Mouse (Mus musculus): ENCODE results near the gene Acvr2a. TPM values are rescaled to one million over a fixed set of nuclear protein-coding genes. Genes with fewer than 3 reads are reported as not detected.
"Not testable (repeated sequence)": the region's sequence is repeated elsewhere in the genome, so short reads cannot be mapped to it uniquely, and the experiment has no call there.

Gene Acvr2a
- polyA plus RNA-seq, 1 experiment from 2014 or later: 12.9 TPM

DNA sequence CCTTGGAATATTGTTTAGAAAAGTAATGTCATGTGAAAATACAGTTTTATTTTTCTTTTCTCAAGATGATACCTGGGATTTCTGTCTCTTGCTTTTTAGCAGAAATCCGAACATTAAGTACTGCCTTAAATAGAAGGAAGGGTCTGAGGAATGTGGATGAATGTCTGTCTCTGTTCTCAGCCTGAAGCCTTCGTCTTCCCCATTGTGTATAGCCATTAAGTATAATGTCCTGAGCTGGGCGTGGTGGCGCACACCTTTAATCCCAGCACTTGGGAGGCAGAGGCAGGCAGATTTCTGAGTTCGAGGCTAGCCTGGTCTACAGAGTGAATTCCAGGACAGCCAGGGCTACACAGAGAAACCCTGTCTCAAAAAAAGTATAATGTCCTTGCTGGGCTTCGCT lies 51.7 kb downstream of the Acvr2a start:
- WGBS: 91% methylated on average over 6 of the region's 6 CpGs
- H3K4me1 ChIP-seq (ENCODE audit: insufficient read depth, low read length); ATAC-seq (ENCODE audit: low FRiP score, low TSS enrichment); H3K9me3 ChIP-seq (ENCODE audit: low read length); H3K27ac ChIP-seq (ENCODE audit: low read length); H3K36me3 ChIP-seq (ENCODE audit: insufficient read depth, low read length); H3K9ac ChIP-seq (replicated peaks; ENCODE audit: low read length); H3K4me2 ChIP-seq (replicated peaks; ENCODE audit: low read depth, low read length); H3K4me3 ChIP-seq (ENCODE audit: low read length); H3K27me3 ChIP-seq (ENCODE audit: insufficient read depth, low read length): not testable (repeated sequence)

- no peaks in the 10 kb centered on the region for H3K27me3 ChIP-seq (ENCODE audit: insufficient read depth, low read length)
- H3K4me3 ChIP-seq (ENCODE audit: low read length): no peak overlapping the region
- 81% methylated on average over 5 of the region's 5 CpGs for WGBS
- H3K27ac ChIP-seq (ENCODE audit: low read length): no peak overlapping the region
- H3K9me3 ChIP-seq (ENCODE audit: low read length): no peaks in the 10 kb centered on the region
- ATAC-seq (ENCODE audit: low FRiP score, low TSS enrichment): no peak
- H3K9ac ChIP-seq (replicated peaks; ENCODE audit: low read length): no peak overlapping the region
- 0 out of 2 replicates have a peak, but pooled peaks cover 2% of the 10 kb centered on the region for H3K4me1 ChIP-seq (ENCODE audit: insufficient read depth, low read length)
- H3K4me2 ChIP-seq (replicated peaks; ENCODE audit: low read depth, low read length): no peak overlapping the region
- H3K36me3 ChIP-seq (ENCODE audit: insufficient read depth, low read length): no peaks in the 10 kb centered on the region
Observed at GRCm38 (mm10) chr2:48868199-48868913, 54.4 kb downstream of the Acvr2a start.

GRCm38 (mm10) chr2:48885945-48886344 lies 72.0 kb downstream of the Acvr2a start:
- Histone ChIP-seq H3K4me1 (ENCODE audit: insufficient read depth, low read length) (0 out of 2 replicates have a peak, but pooled peaks cover 4% of the 10 kb centered on the region), H3K36me3 (ENCODE audit: insufficient read depth, low read length) (no peaks in the 10 kb centered on the region), H3K9me3 (ENCODE audit: low read length) (no peaks in the 10 kb centered on the region), H3K27me3 (ENCODE audit: insufficient read depth, low read length) (no peaks in the 10 kb centered on the region), H3K27ac (ENCODE audit: low read length) (no peak overlapping the region), H3K4me3 (ENCODE audit: low read length) (no peak overlapping the region), H3K9ac (replicated peaks; ENCODE audit: low read length) (no peak overlapping the region), H3K4me2 (replicated peaks; ENCODE audit: low read depth, low read length) (no peak overlapping the region)
- peak; percentile 76; the same call in 1 of the 2 replicates for ATAC-seq (ENCODE audit: low FRiP score, low TSS enrichment)

DNA sequence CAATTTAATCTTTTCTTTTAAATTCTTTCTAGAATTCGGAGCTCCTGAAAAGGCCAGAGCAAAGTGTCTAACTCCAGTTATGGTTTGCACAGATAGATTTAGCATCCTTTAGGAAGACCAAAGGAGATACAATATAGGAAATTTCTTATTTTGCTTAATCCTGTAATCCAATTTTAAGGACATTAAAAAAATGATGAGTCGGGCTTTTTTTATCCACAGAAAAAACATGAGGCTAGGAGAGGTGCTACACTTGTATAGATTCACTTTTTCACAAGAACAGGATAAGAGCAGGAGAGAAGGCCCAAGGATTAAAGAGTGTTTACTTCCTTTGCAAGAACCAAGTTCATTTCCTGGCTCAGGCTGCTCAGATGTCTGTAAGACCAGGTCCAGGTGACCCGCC lies 81.3 kb downstream of the Acvr2a start:
- Histone ChIP-seq H3K36me3 (ENCODE audit: insufficient read depth, low read length) (peaks cover 9% of the 10 kb centered on the region; the same call in 1 of the 2 replicates), H3K4me2 (replicated peaks; ENCODE audit: low read depth, low read length) (no peak overlapping the region), H3K27ac (ENCODE audit: low read length) (no peak overlapping the region), H3K9ac (replicated peaks; ENCODE audit: low read length) (no peak overlapping the region), H3K4me1 (ENCODE audit: insufficient read depth, low read length) (no peaks in the 10 kb centered on the region), H3K27me3 (ENCODE audit: insufficient read depth, low read length) (no peaks in the 10 kb centered on the region), H3K9me3 (ENCODE audit: low read length) (no peaks in the 10 kb centered on the region), H3K4me3 (ENCODE audit: low read length) (no peak overlapping the region)
- WGBS: 93% methylated on average over 3 of the region's 3 CpGs
- ATAC-seq (ENCODE audit: low FRiP score, low TSS enrichment): no peak

- Histone ChIP-seq H3K4me2 (replicated peaks; ENCODE audit: low read depth, low read length) (no peak overlapping the region), H3K9me3 (ENCODE audit: low read length) (no peaks in the 10 kb centered on the region), H3K36me3 (ENCODE audit: insufficient read depth, low read length) (peaks cover 16% of the 10 kb centered on the region; the same call in 1 of the 2 replicates), H3K27me3 (ENCODE audit: insufficient read depth, low read length) (no peaks in the 10 kb centered on the region), H3K4me3 (ENCODE audit: low read length) (no peak overlapping the region), H3K4me1 (ENCODE audit: insufficient read depth, low read length) (no peaks in the 10 kb centered on the region), H3K27ac (ENCODE audit: low read length) (no peak overlapping the region), H3K9ac (replicated peaks; ENCODE audit: low read length) (no peak overlapping the region)
- WGBS: 57% methylated on average over 2 of the region's 2 CpGs
- no peak for ATAC-seq (ENCODE audit: low FRiP score, low TSS enrichment)
Observed at GRCm38 (mm10) chr2:48908866-48909265, 95.0 kb downstream of the Acvr2a start.

DNA sequence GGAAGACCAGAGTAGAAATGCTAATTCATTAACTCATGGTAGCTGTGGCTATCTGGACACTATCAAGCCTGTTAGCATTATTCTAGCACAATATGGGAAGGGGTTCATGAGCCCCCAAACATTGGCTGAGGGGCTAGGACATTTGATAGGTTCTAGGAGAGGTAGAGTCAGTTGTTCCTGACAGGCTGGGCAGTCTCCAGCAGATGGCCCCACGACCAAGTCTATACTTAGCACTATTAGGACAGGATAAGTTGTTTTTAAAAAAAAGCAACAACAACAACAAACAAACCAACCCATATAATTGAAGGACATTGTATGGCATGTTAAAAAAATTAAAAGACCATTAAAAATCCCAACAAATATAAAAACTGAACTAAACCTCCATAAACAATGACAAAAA lies 100.3 kb downstream of the Acvr2a start:
- no peak overlapping the region for H3K4me3 ChIP-seq (ENCODE audit: low read length)
- H3K36me3 ChIP-seq (ENCODE audit: insufficient read depth, low read length): peaks cover 15% of the 10 kb centered on the region; the same call in 1 of the 2 replicates
- H3K4me1 ChIP-seq (ENCODE audit: insufficient read depth, low read length): no peaks in the 10 kb centered on the region
- H3K9me3 ChIP-seq (ENCODE audit: low read length): no peaks in the 10 kb centered on the region
- H3K27ac ChIP-seq (ENCODE audit: low read length): no peak overlapping the region
- no peak overlapping the region for H3K4me2 ChIP-seq (replicated peaks; ENCODE audit: low read depth, low read length)
- no peak for ATAC-seq (ENCODE audit: low FRiP score, low TSS enrichment)
- no peaks in the 10 kb centered on the region for H3K27me3 ChIP-seq (ENCODE audit: insufficient read depth, low read length)
- no peak overlapping the region for H3K9ac ChIP-seq (replicated peaks; ENCODE audit: low read length)
- 82% methylated on average over 1 of the region's 1 CpGs for WGBS

GRCm38 (mm10) chr2:48915832-48916231 lies 101.9 kb downstream of the Acvr2a start:
- H3K4me2 ChIP-seq (replicated peaks; ENCODE audit: low read depth, low read length): no peak overlapping the region
- H3K4me3 ChIP-seq (ENCODE audit: low read length): no peak overlapping the region
- no peak overlapping the region for H3K27ac ChIP-seq (ENCODE audit: low read length)
- no peaks in the 10 kb centered on the region for H3K4me1 ChIP-seq (ENCODE audit: insufficient read depth, low read length)
- no peaks in the 10 kb centered on the region for H3K9me3 ChIP-seq (ENCODE audit: low read length)
- H3K36me3 ChIP-seq (ENCODE audit: insufficient read depth, low read length): peaks cover 15% of the 10 kb centered on the region; the same call in 1 of the 2 replicates
- H3K27me3 ChIP-seq (ENCODE audit: insufficient read depth, low read length): no peaks in the 10 kb centered on the region
- ATAC-seq (ENCODE audit: low FRiP score, low TSS enrichment): no peak
- no peak overlapping the region for H3K9ac ChIP-seq (replicated peaks; ENCODE audit: low read length)

- H3K27me3 ChIP-seq (ENCODE audit: insufficient read depth, low read length): no peaks in the 10 kb centered on the region
- ATAC-seq (ENCODE audit: low FRiP score, low TSS enrichment): no peak
- no peaks in the 10 kb centered on the region for H3K4me1 ChIP-seq (ENCODE audit: insufficient read depth, low read length)
- peaks cover 7% of the 10 kb centered on the region; the same call in 1 of the 2 replicates for H3K36me3 ChIP-seq (ENCODE audit: insufficient read depth, low read length)
- WGBS: 89% methylated on average over 2 of the region's 2 CpGs
- no peak overlapping the region for H3K27ac ChIP-seq (ENCODE audit: low read length)
- H3K9me3 ChIP-seq (ENCODE audit: low read length): no peaks in the 10 kb centered on the region
- H3K9ac ChIP-seq (replicated peaks; ENCODE audit: low read length): no peak overlapping the region
- no peak overlapping the region for H3K4me3 ChIP-seq (ENCODE audit: low read length)
- no peak overlapping the region for H3K4me2 ChIP-seq (replicated peaks; ENCODE audit: low read depth, low read length)
Observed at GRCm38 (mm10) chr2:48935058-48935457, 121.1 kb downstream of the Acvr2a start.

- Histone ChIP-seq H3K27me3 (ENCODE audit: insufficient read depth, low read length) (no peaks in the 10 kb centered on the region), H3K36me3 (ENCODE audit: insufficient read depth, low read length) (no peaks in the 10 kb centered on the region), H3K4me1 (ENCODE audit: insufficient read depth, low read length) (peaks cover 6% of the 10 kb centered on the region), H3K4me2 (replicated peaks; ENCODE audit: low read depth, low read length) (peak overlapping the region; percentile 75), H3K4me3 (ENCODE audit: low read length) (peak overlapping the region; percentile 91), H3K9ac (replicated peaks; ENCODE audit: low read length) (0 out of 2 replicates have a peak overlapping the region, but pooled peaks have one; percentile 46), H3K27ac (ENCODE audit: low read length) (no peak overlapping the region), H3K9me3 (ENCODE audit: low read length) (no peaks in the 10 kb centered on the region)
- ATAC-seq (ENCODE audit: low FRiP score, low TSS enrichment): no peak
- 74% methylated on average over 3 of the region's 3 CpGs for WGBS
Observed at GRCm38 (mm10) chr2:48947761-48948160, 133.9 kb downstream of the Acvr2a start.

GRCm38 (mm10) chr2:48948841-48949584 lies 135.1 kb downstream of the Acvr2a start, which contains the start of gene Mbd5:
Gene Mbd5 (plus strand): TSS chr2:48949508.
- Histone ChIP-seq H3K9ac (replicated peaks; ENCODE audit: low read length) (peak within 1 kb of the TSS; percentile 92), H3K27ac (ENCODE audit: low read length) (peak within 1 kb of the TSS; percentile 82), H3K4me1 (ENCODE audit: insufficient read depth, low read length) (peaks cover 6% of the 10 kb centered on the region), H3K27me3 (ENCODE audit: insufficient read depth, low read length) (no peaks in the 10 kb centered on the region), H3K9me3 (ENCODE audit: low read length) (no peaks in the 10 kb centered on the region), H3K36me3 (ENCODE audit: insufficient read depth, low read length) (no peaks in the 10 kb centered on the region), H3K4me2 (replicated peaks; ENCODE audit: low read depth, low read length) (peak within 1 kb of the TSS; percentile 80), H3K4me3 (ENCODE audit: low read length) (peak within 1 kb of the TSS; percentile 91)
- ATAC-seq (ENCODE audit: low FRiP score, low TSS enrichment): peak; percentile 100
- under 1% methylated on average over 48 of the region's 49 CpGs for WGBS

All from kidney, embryonic 16.5 days (tissue).